Mouse (Mus musculus) lung, adult 10 weeks (tissue): Measurements from ENCODE around the gene Lyst. TPM values are rescaled to one million over a fixed set of nuclear protein-coding genes. Genes with fewer than 3 reads are reported as not detected.

Experiments
- polyA plus RNA-seq: library from polyadenylated mRNA; stranded (reverse); fragments of 350-450 nt; fragmentation: Illumina TruSeq; extraction: RNeasy Lipid Tissue Mini Kit (QIAGEN cat#74804); gene quantifications from one replicate; pipeline ENCODE4 v1.2.3, GENCODE M21; 2014; ENCODE audit warnings: low read depth, low replicate concordance; ENCODE audit not compliant: insufficient read depth

Gene Lyst
- polyA plus RNA-seq, result 2.5 TPM

GRCm38 (mm10) chr13:13590048-13591011, at the start of gene Lyst:
Lyst (plus strand) TSS chr13:13590397.

GRCm38 (mm10) chr13:13783894-13784419, 193.8 kb downstream of the Lyst start, which contains the start of gene Gng4:
Gng4 (plus strand) TSS chr13:13784059.

Other genes starting within 250 kb of the Lyst start
- 16.1 TPM for gene Gpr137b, start 196.4 kb upstream of the Lyst start, polyA plus RNA-seq
- 16.8 TPM for gene Nid1, start 152.8 kb upstream of the Lyst start, polyA plus RNA-seq
- gene Gng4, start 193.7 kb downstream of the Lyst start, polyA plus RNA-seq, result 0.52 TPM